ENCODE assay signal across 22 mouse cellular contexts in genomic region chr15:19783883-19784282, GRCm38 (mm10).
"Had no signal": no experiment of that assay in that cellular context is flagged by ENCODE, and none has a peak within 500 bp of the region (broad histone marks: within the 10 kb centered on the region; RNA-seq: fewer than 3 reads in every experiment).

No protein-coding gene starts in this region.

- H3K36me3 ChIP-seq: kidney, embryonic 15.5 days; limb, embryonic 12.5 days; limb, embryonic 15.5 days; neural tube, embryonic 13.5 days; stomach, embryonic 15.5 days had no signal

- DNase-seq: kidney, adult 8-10 months; kidney, postnatal 10 days; kidney, postnatal 36 days; left cerebral cortex, postnatal 4 days; liver, postnatal 0 days; lung, embryonic 14.5 days; right cerebral cortex, adult 18-20 months; right cerebral cortex, postnatal 14 days; right cerebral cortex, postnatal 4 days; spleen, adult 18-20 months; thymus, postnatal 25 days had no signal

- H3K4me1 ChIP-seq: kidney, embryonic 15.5 days; limb, embryonic 12.5 days; limb, embryonic 15.5 days; neural tube, embryonic 13.5 days; stomach, embryonic 15.5 days had no signal

- H3K9ac ChIP-seq: kidney, embryonic 15.5 days; limb, embryonic 12.5 days; limb, embryonic 15.5 days; liver, embryonic 14.5 days; liver, postnatal 0 days; lung, embryonic 14.5 days; neural tube, embryonic 13.5 days; stomach, embryonic 15.5 days had no signal

- H3K9me3 ChIP-seq: kidney, embryonic 15.5 days; limb, embryonic 12.5 days; limb, embryonic 15.5 days; neural tube, embryonic 13.5 days; stomach, embryonic 15.5 days had no signal

- H3K27me3 ChIP-seq: kidney, embryonic 15.5 days; limb, embryonic 12.5 days; limb, embryonic 15.5 days; neural tube, embryonic 13.5 days; stomach, embryonic 15.5 days had no signal

- H3K4me2 ChIP-seq: kidney, embryonic 15.5 days; limb, embryonic 12.5 days; limb, embryonic 15.5 days; liver, embryonic 11.5 days; lung, embryonic 14.5 days; neural tube, embryonic 13.5 days; stomach, embryonic 15.5 days had no signal

- H3K27ac ChIP-seq: kidney, embryonic 15.5 days; limb, embryonic 12.5 days; limb, embryonic 15.5 days; liver, embryonic 14.5 days; macrophage; neural tube, embryonic 13.5 days; stomach, embryonic 15.5 days had no signal

- ATAC-seq: liver, postnatal 0 days; lung, postnatal 0 days; midbrain, embryonic 16.5 days had no signal

- H3K4me3 ChIP-seq: kidney, embryonic 15.5 days; limb, embryonic 12.5 days; limb, embryonic 15.5 days; myocyte; neural tube, embryonic 13.5 days; stomach, embryonic 15.5 days had no signal
